Mouse (Mus musculus) stomach, postnatal 0 days (tissue): ENCODE results near the gene Spn.

Experiments used
- CTCF ChIP-seq: IDR thresholded peaks from 2 replicates; pipeline ENCODE4 v1.5.1; 2016; ENCODE audit warnings: antibody characterized with exemption, low read depth, mild to moderate bottlenecking, moderate library complexity
- EP300 ChIP-seq: optimal IDR thresholded peaks from 2 replicates; pipeline ENCODE3; 2016; ENCODE audit warnings: antibody characterized with exemption

DNA sequence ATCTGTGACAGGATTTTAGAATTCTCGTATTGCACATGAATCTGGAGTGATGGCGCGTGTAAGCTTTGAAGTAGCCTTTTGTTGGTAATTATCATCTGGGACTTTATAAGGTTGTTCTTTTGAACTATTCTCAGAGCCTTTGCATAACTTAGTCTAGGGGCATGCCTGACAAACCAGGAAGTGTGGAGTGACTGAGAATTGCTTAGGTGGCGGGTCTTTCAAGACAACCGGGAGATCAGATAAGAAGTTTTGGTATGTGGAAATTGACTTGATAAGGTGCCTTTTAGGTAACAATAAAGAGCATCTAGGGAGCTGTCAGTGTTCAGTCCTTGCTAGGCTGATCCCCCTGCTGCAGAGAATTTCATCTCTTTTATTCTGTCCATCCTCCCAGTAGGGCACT is 28.9 kb upstream of the Spn start:
- TF ChIP-seq CTCF (no peak), EP300 (no peak)
